Mouse (Mus musculus) stomach, embryonic 16.5 days (tissue): ENCODE measurements at regions not wholly inside any gene's neighbourhood (a gene's known extent, or its start where the extent isn't known, plus 50 kb on each side); places are given as distances from the start of the nearest gene placed in this dataset.

Source experiments
- ATAC-seq: fragments of 200-750 bp; cut with Nextera tagmentation; 2 replicates; pipeline ENCODE4 v1.8.0; 2017; ENCODE audit warnings: moderate number of reproducible peaks, moderate TSS enrichment; ENCODE audit not compliant: insufficient read depth, low FRiP score
- H3K27ac ChIP-seq: fragments of 300-500 bp; sonication (generic); 2 replicates; pipeline ENCODE4 v1.5.1; 2014; ENCODE audit warnings: low read length
- H3K27me3 ChIP-seq: fragments of 300-500 bp; sonication (generic); 2 replicates; pipeline ENCODE4 v1.6.1; 2014; ENCODE audit warnings: low read length, control low read depth, mixed read lengths; ENCODE audit not compliant: control insufficient read depth, insufficient read depth
- H3K36me3 ChIP-seq: fragments of 300-500 bp; sonication (generic); 2 replicates; pipeline ENCODE4 v1.6.1; 2014; ENCODE audit warnings: low read length; ENCODE audit not compliant: control insufficient read depth, insufficient read depth
- H3K4me1 ChIP-seq: fragments of 300-500 bp; sonication (generic); 2 replicates; pipeline ENCODE4 v1.6.1; 2014; ENCODE audit warnings: low read length, control low read depth, mixed read lengths; ENCODE audit not compliant: control insufficient read depth, insufficient read depth
- H3K4me2 ChIP-seq: fragments of 300-500 bp; sonication (generic); 2 replicates; pipeline ENCODE4 v1.6.1; 2014; ENCODE audit warnings: low read depth, low read length, mixed read lengths
- H3K4me3 ChIP-seq: fragments of 300-500 bp; sonication (generic); replicated peaks from 2 replicates; pipeline ENCODE4 v1.5.1; 2014; ENCODE audit warnings: mild to moderate bottlenecking, low read length
- H3K9ac ChIP-seq: fragments of 300-500 bp; sonication (generic); 2 replicates; pipeline ENCODE4 v1.6.1; 2014; ENCODE audit warnings: low read length
- H3K9me3 ChIP-seq: fragments of 300-500 bp; sonication (generic); replicated peaks from 2 replicates; pipeline ENCODE4 v1.6.1; 2016; ENCODE audit warnings: low read length, control low read depth; ENCODE audit not compliant: control insufficient read depth
- WGBS: fragments of 180-500 bp; shearing (Covaris S2); extraction: QIAGEN DNeasy Blood & Tissue Kit; methylation state at CpG from one replicate; pipeline ENCODE4 v1.1.7; 2014; 5-methylcytosine and 5-hydroxymethylcytosine counted together

- no peak for ATAC-seq
- Histone ChIP-seq H3K4me3 (no peak overlapping the region), H3K4me1 (no peaks in the 10 kb centered on the region), H3K9ac (no peak overlapping the region), H3K27me3 (no peaks in the 10 kb centered on the region), H3K4me2 (no peak overlapping the region), H3K9me3 (no peaks in the 10 kb centered on the region), H3K36me3 (no peaks in the 10 kb centered on the region), H3K27ac (no peak overlapping the region)
- WGBS, result 66% methylated on average over 2 of the region's 2 CpGs
Measured at GRCm38 (mm10) chr13:34507224-34507623, 146.1 kb downstream of the Pxdc1 start.

- no peaks in the 10 kb centered on the region for H3K36me3 ChIP-seq
- H3K4me2 ChIP-seq, result no peak overlapping the region
- H3K4me1 ChIP-seq, result no peaks in the 10 kb centered on the region
- no peaks in the 10 kb centered on the region for H3K9me3 ChIP-seq
- WGBS, result 90% methylated on average over 2 of the region's 2 CpGs
- ATAC-seq, result no peak
- H3K27me3 ChIP-seq, result no peaks in the 10 kb centered on the region
- H3K27ac ChIP-seq, result no peak overlapping the region
- H3K9ac ChIP-seq, result no peak overlapping the region
- H3K4me3 ChIP-seq, result no peak overlapping the region
Measured at GRCm38 (mm10) chr13:34505861-34506260, 147.4 kb downstream of the Pxdc1 start.

- Histone ChIP-seq H3K4me2 (no peak overlapping the region), H3K4me3 (no peak overlapping the region), H3K27ac (no peak overlapping the region), H3K9ac (no peak overlapping the region), H3K27me3 (no peaks in the 10 kb centered on the region), H3K36me3 (no peaks in the 10 kb centered on the region), H3K9me3 (no peaks in the 10 kb centered on the region), H3K4me1 (no peaks in the 10 kb centered on the region)
- ATAC-seq, result no peak
- 77% methylated on average over 3 of the region's 3 CpGs for WGBS
Measured at GRCm38 (mm10) chr13:34504879-34505278, 148.4 kb downstream of the Pxdc1 start.

GRCm38 (mm10) chr13:34498910-34499309, 153.9 kb upstream of the Slc22a23 start:
- Histone ChIP-seq H3K4me3 (no peak overlapping the region), H3K9me3 (no peaks in the 10 kb centered on the region), H3K4me1 (no peaks in the 10 kb centered on the region), H3K9ac (no peak overlapping the region), H3K27ac (no peak overlapping the region), H3K27me3 (no peaks in the 10 kb centered on the region), H3K36me3 (no peaks in the 10 kb centered on the region), H3K4me2 (no peak overlapping the region)
- ATAC-seq, result no peak
- 96% methylated on average over 2 of the region's 2 CpGs for WGBS

GRCm38 (mm10) chr13:34497667-34498066, 152.7 kb upstream of the Slc22a23 start:
- ATAC-seq, result no peak
- H3K9ac ChIP-seq, result no peak overlapping the region
- H3K4me3 ChIP-seq, result no peak overlapping the region
- H3K9me3 ChIP-seq, result no peaks in the 10 kb centered on the region
- 79% methylated on average over 3 of the region's 3 CpGs for WGBS
- H3K27me3 ChIP-seq, result no peaks in the 10 kb centered on the region
- H3K36me3 ChIP-seq, result no peaks in the 10 kb centered on the region
- no peak overlapping the region for H3K4me2 ChIP-seq
- no peak overlapping the region for H3K27ac ChIP-seq
- H3K4me1 ChIP-seq, result no peaks in the 10 kb centered on the region

- no peak for ATAC-seq
- Histone ChIP-seq H3K27me3 (no peaks in the 10 kb centered on the region), H3K4me2 (no peak overlapping the region), H3K9me3 (no peaks in the 10 kb centered on the region), H3K9ac (no peak overlapping the region), H3K27ac (no peak overlapping the region), H3K36me3 (no peaks in the 10 kb centered on the region), H3K4me1 (no peaks in the 10 kb centered on the region), H3K4me3 (no peak overlapping the region)
- WGBS, result 95% methylated on average over 1 of the region's 1 CpGs
Measured at GRCm38 (mm10) chr13:34484831-34485230, 139.8 kb upstream of the Slc22a23 start.

- Histone ChIP-seq H3K9me3 (no peaks in the 10 kb centered on the region), H3K27me3 (no peaks in the 10 kb centered on the region)
- WGBS, result 83% methylated on average over 10 of the region's 10 CpGs
Measured at GRCm38 (mm10) chr13:34481461-34481860, 136.5 kb upstream of the Slc22a23 start.

GRCm38 (mm10) chr13:34470410-34470809, 125.4 kb upstream of the Slc22a23 start:
- Histone ChIP-seq H3K9me3 (no peaks in the 10 kb centered on the region), H3K36me3 (no peaks in the 10 kb centered on the region), H3K4me1 (no peaks in the 10 kb centered on the region), H3K27ac (no peak overlapping the region), H3K27me3 (no peaks in the 10 kb centered on the region), H3K4me3 (no peak overlapping the region), H3K4me2 (no peak overlapping the region), H3K9ac (no peak overlapping the region)
- WGBS, result 68% methylated on average over 1 of the region's 1 CpGs
- no peak for ATAC-seq

More at GRCm38 (mm10) chr13:34481461-34481860, 136.5 kb upstream of the Slc22a23 start:
- H3K36me3 ChIP-seq, result no peaks in the 10 kb centered on the region
- H3K4me1 ChIP-seq, result no peaks in the 10 kb centered on the region
- H3K4me3 ChIP-seq, result no peak overlapping the region
- no peak for ATAC-seq
- H3K4me2 ChIP-seq, result no peak overlapping the region
- H3K9ac ChIP-seq, result no peak overlapping the region
- no peak overlapping the region for H3K27ac ChIP-seq

- no peaks in the 10 kb centered on the region for H3K4me1 ChIP-seq
- H3K9me3 ChIP-seq, result no peaks in the 10 kb centered on the region
- no peak overlapping the region for H3K9ac ChIP-seq
- no peak overlapping the region for H3K4me2 ChIP-seq
- no peak for ATAC-seq
- no peaks in the 10 kb centered on the region for H3K27me3 ChIP-seq
- H3K27ac ChIP-seq, result no peak overlapping the region
- H3K36me3 ChIP-seq, result no peaks in the 10 kb centered on the region
- 64% methylated on average over 5 of the region's 5 CpGs for WGBS
- H3K4me3 ChIP-seq, result no peak overlapping the region
Measured at GRCm38 (mm10) chr13:34469568-34469967, 124.6 kb upstream of the Slc22a23 start.
